In genomic region chr1:85793208-85794105, GRCm38 (mm10) we compare ENCODE assay signal across 8 mouse cellular contexts. TPM values are rescaled to one million over a fixed set of nuclear protein-coding genes. Genes with fewer than 3 reads are reported as not detected.
DNase-seq lines count a peak whose midpoint lies in the region; ATAC-seq lines count a peak whose summit lies in the region.

TSS of gene Cab39 (plus strand) at chr1:85793441.

- H3K4me3 ChIP-seq in megakaryocyte, embryonic 14.5 days (replicated peaks): peak within 1 kb of the TSS; percentile 98

- no peaks in the 10 kb centered on the region for H3K27me3 ChIP-seq in megakaryocyte, embryonic 14.5 days (replicated peaks)

- H3K4me1 ChIP-seq in megakaryocyte, embryonic 14.5 days: peaks cover 53% of the 10 kb centered on the region

- H3K9me3 ChIP-seq in megakaryocyte, embryonic 14.5 days: no peaks in the 10 kb centered on the region

- peaks cover 26% of the 10 kb centered on the region for H3K36me3 ChIP-seq in megakaryocyte, embryonic 14.5 days (replicated peaks; ENCODE audit: low read length)

- DNase-seq in ZHBTc4 (ENCODE audit: low read depth, low spot score): peak; percentile 94
- peak; percentile 76 to 81 for DNase-seq in gastrocnemius, adult 8-10 months (ENCODE audit: low spot score in 2 of 2)
- peak; percentile 69 for DNase-seq in hindlimb bud, embryonic 11.5 days (ENCODE audit: extremely low spot score, low read depth, low spot score)
- peak; percentile 75 to 83 for DNase-seq in left cerebral cortex, adult 8-10 months (ENCODE audit: low spot score in 2 of 2)
- DNase-seq in right cerebral cortex, postnatal 10 days (ENCODE audit: low spot score in 2 of 2): peak; percentile 91
- peak; percentile 91 for DNase-seq in urinary bladder, postnatal 25 days (ENCODE audit: low spot score)

- ATAC-seq in common myeloid progenitor, adult 5-6 weeks (replicated peaks; ENCODE audit: low read depth, poor library complexity, severe bottlenecking): peak; percentile 91

RNA-seq across cellular contexts. Expression of gene Cab39, which starts in this region (rescaled TPM):
- 102 and 110 TPM in 2 replicates for total RNA-seq in common myeloid progenitor, adult 5-6 weeks (2017)
- total RNA-seq in gastrocnemius, adult 8-10 months (2022): 100 to 1,000 TPM; 177 to 206 (median 195) TPM
- 100 to 1,000 TPM; 141 to 160 (median 148) TPM for total RNA-seq in left cerebral cortex, adult 8-10 months (2022)
- 9.3 and 12.9 TPM in 2 replicates for polyA plus RNA-seq in megakaryocyte, embryonic 14.5 days (2012; ENCODE audit: insufficient read depth, low replicate concordance)

Comparison
In these comparisons a context has a peak if more than half of its experiments do, and no peak if none do; other contexts are left out.
1. Peak in every context shown above with its lines: DNase-seq, ATAC-seq and H3K4me3 ChIP-seq.